ENCODE assay signal across 8 mouse cellular contexts in genomic region chr11:96291681-96292564, GRCm38 (mm10). TPM values are rescaled to one million over a fixed set of nuclear protein-coding genes. Genes with fewer than 3 reads are reported as not detected.
DNase-seq lines count a peak whose midpoint lies in the region; ATAC-seq and TF ChIP-seq lines count a peak whose summit lies in the region.

Gene Hoxb6, plus strand, starts transcription at chr11:96292476.

- peak within 1 kb of the TSS; percentile 100 for H3K9ac ChIP-seq in neural tube, embryonic 12.5 days

- H3K27ac ChIP-seq in heart, embryonic 10.5 days = no peak within 1 kb of the TSS
- peak within 1 kb of the TSS; percentile 99 for H3K27ac ChIP-seq in kidney, adult 2 months (ENCODE audit: insufficient read depth, low read depth, low read length)
- peak within 1 kb of the TSS; percentile 99 for H3K27ac ChIP-seq in neural tube, embryonic 12.5 days

- ATAC-seq in neural tube, embryonic 12.5 days (ENCODE audit: low FRiP score, low read depth) = 0 out of 2 replicates have a peak, but pooled peaks have one; percentile 34
- ATAC-seq in monocyte, adult 5-6 weeks (replicated peaks; ENCODE audit: insufficient number of reproducible peaks, low FRiP score, low TSS enrichment, poor library complexity, severe bottlenecking) = no peak

- no peaks in the 10 kb centered on the region for H3K36me3 ChIP-seq in heart, embryonic 10.5 days
- H3K36me3 ChIP-seq in kidney, adult 2 months (ENCODE audit: control insufficient read depth, insufficient read depth, low read length) = no peaks in the 10 kb centered on the region
- no peaks in the 10 kb centered on the region for H3K36me3 ChIP-seq in neural tube, embryonic 12.5 days

- H3K27me3 ChIP-seq in heart, embryonic 10.5 days (ENCODE audit: insufficient read depth, poor library complexity, severe bottlenecking) = peaks cover 98% of the 10 kb centered on the region
- H3K27me3 ChIP-seq in kidney, adult 2 months (replicated peaks; ENCODE audit: control insufficient read depth, insufficient read depth, low read length) = no peaks in the 10 kb centered on the region
- H3K27me3 ChIP-seq in neural tube, embryonic 12.5 days (replicated peaks) = no peaks in the 10 kb centered on the region

- H3K4me1 ChIP-seq in heart, embryonic 10.5 days = peaks cover 16% of the 10 kb centered on the region
- H3K4me1 ChIP-seq in kidney, adult 2 months (ENCODE audit: control insufficient read depth, insufficient read depth, low read length) = peaks cover 19% of the 10 kb centered on the region; the same call in 1 of the 2 replicates
- peaks cover 35% of the 10 kb centered on the region for H3K4me1 ChIP-seq in neural tube, embryonic 12.5 days

- no peaks in the 10 kb centered on the region for H3K9me3 ChIP-seq in heart, embryonic 10.5 days
- H3K9me3 ChIP-seq in neural tube, embryonic 12.5 days = no peaks in the 10 kb centered on the region

- no peak for DNase-seq in heart, embryonic 10.5 days (ENCODE audit: low spot score)
- DNase-seq in heart, adult 18-20 months = no peak
- DNase-seq in adrenal gland, postnatal 25 days = peak; percentile 80
- DNase-seq in kidney, adult 2 months = peak; percentile 93
- DNase-seq in right cerebral cortex, postnatal 25 days = no peak
- no peak for DNase-seq in lung, postnatal 14 days

- H3K4me3 ChIP-seq in heart, embryonic 10.5 days = peak within 1 kb of the TSS; percentile 13; the same call in 1 of the 2 replicates
- H3K4me3 ChIP-seq in kidney, adult 2 months (ENCODE audit: insufficient read depth, low read depth, low read length) = peak within 1 kb of the TSS; percentile 95
- H3K4me3 ChIP-seq in neural tube, embryonic 12.5 days = peak within 1 kb of the TSS; percentile 99

- no peak for TF ChIP-seq CTCF in kidney, adult 2 months (conservative IDR thresholded peaks at IDR 0.05; ENCODE audit: insufficient read depth, insufficient read length, low read depth, low read length)

- WGBS in heart, embryonic 10.5 days = under 1% methylated on average over 22 of the region's 22 CpGs
- WGBS in kidney, adult 2 months = 3% methylated on average over 22 of the region's 22 CpGs
- 1% methylated on average over 22 of the region's 22 CpGs for WGBS in neural tube, embryonic 12.5 days

- no peak for TF ChIP-seq POLR2A in kidney, adult 2 months (IDR thresholded peaks at IDR 0.05; ENCODE audit: low read depth, low read length)

- peak within 1 kb of the TSS; percentile 100 for H3K4me2 ChIP-seq in neural tube, embryonic 12.5 days (replicated peaks)

RNA-seq across cellular contexts. Expression of gene Hoxb6, which starts in this region (rescaled TPM):
- 0.42 and 2.2 TPM in 2 replicates for polyA plus RNA-seq in heart, embryonic 10.5 days (2016; fragmentation: Nextera tagmentation; extraction: Ambion mirVana)
- total RNA-seq in heart, adult 18-20 months (2021) = not detected
- 74.4 and 78.8 TPM in 2 replicates for total RNA-seq in adrenal gland, postnatal 25 days (2021)
- 62.7 and 67.9 TPM in 2 replicates for polyA plus RNA-seq in kidney, adult 2 months (2012; rRNA removed)
- polyA plus RNA-seq in neural tube, embryonic 12.5 days (2016; fragmentation: Nextera tagmentation; extraction: Ambion mirVana) = 145 and 151 TPM in 2 replicates
- not detected in 3 replicates for total RNA-seq in monocyte, adult 5-6 weeks (2017)

Comparison
In these comparisons a context has a peak if more than half of its experiments do, and no peak if none do; other contexts are left out.
1. RNA of gene Hoxb6 (total RNA-seq): 74.4 to 78.8 TPM in adrenal gland, postnatal 25 days; not detected in heart, adult 18-20 months and not detected in monocyte, adult 5-6 weeks; every median in the first group is over 10 times any median in the second.
2. RNA of gene Hoxb6 (polyA plus RNA-seq): 145 to 151 TPM in neural tube, embryonic 12.5 days and 62.7 to 67.9 TPM in kidney, adult 2 months; 0.42 to 2.2 TPM in heart, embryonic 10.5 days; every median in the first group is over 10 times any median in the second.
3. DNase-seq: peak in adrenal gland, postnatal 25 days (single experiment) and kidney, adult 2 months (single experiment); none in heart, embryonic 10.5 days (single experiment), heart, adult 18-20 months (0 of 2), right cerebral cortex, postnatal 25 days (single experiment) and lung, postnatal 14 days (single experiment).
4. H3K4me3 ChIP-seq: peak in every context shown above with its lines; median percentile 99 in neural tube, embryonic 12.5 days; 95 in kidney, adult 2 months; 13 in heart, embryonic 10.5 days.